Comparison of ENCODE assay signal across 8 mouse cellular contexts in genomic region chr7:16463214-16463613, GRCm38 (mm10). TPM values are rescaled to one million over a fixed set of nuclear protein-coding genes. Genes with fewer than 3 reads are reported as not detected.
DNase-seq lines count a peak whose midpoint lies in the region; ATAC-seq and TF ChIP-seq lines count a peak whose summit lies in the region.

No protein-coding gene starts in this region.

- no peak overlapping the region for H3K9ac ChIP-seq in ES-Bruce4 (ENCODE audit: low read depth, poor library complexity, severe bottlenecking)

- DNase-seq in forebrain, embryonic 10.5 days (ENCODE audit: extremely low spot score, low spot score) = peak; percentile 83
- DNase-seq in heart, postnatal 36 days = peak; percentile 86 to 90
- peak; percentile 56 for DNase-seq in layer of hippocampus, adult 9-11 months
- peak; percentile 84 to 85 for DNase-seq in right cerebral cortex, adult 2 months (ENCODE audit: low spot score in 2 of 2)
- peak; percentile 62 for DNase-seq in urinary bladder, adult 2 months (ENCODE audit: low spot score)

- H3K4me3 ChIP-seq in ES-Bruce4 (ENCODE audit: low read depth, low read length) = no peak overlapping the region
- H3K4me3 ChIP-seq in bone marrow, adult 2 months (replicated peaks; ENCODE audit: control insufficient read depth, low read depth, low read length) = no peak overlapping the region
- no peak overlapping the region for H3K4me3 ChIP-seq in forebrain, embryonic 10.5 days

- peak; percentile 89 for ATAC-seq in megakaryocyte progenitor cell, adult 5-6 weeks (replicated peaks; ENCODE audit: poor library complexity)

- no peaks in the 10 kb centered on the region for H3K4me1 ChIP-seq in ES-Bruce4 (ENCODE audit: control insufficient read depth, insufficient read depth, low read length)
- H3K4me1 ChIP-seq in bone marrow, adult 2 months (ENCODE audit: control insufficient read depth, insufficient read depth, low read length) = no peaks in the 10 kb centered on the region
- H3K4me1 ChIP-seq in forebrain, embryonic 10.5 days = peaks cover 10% of the 10 kb centered on the region

- TF ChIP-seq EP300 in ES-Bruce4 (IDR thresholded peaks at IDR 0.05; ENCODE audit: insufficient read depth, low read depth, low read length) = no peak

- no peak overlapping the region for H3K27ac ChIP-seq in ES-Bruce4 (ENCODE audit: insufficient read depth, low read length)
- no peak overlapping the region for H3K27ac ChIP-seq in bone marrow, adult 2 months (ENCODE audit: control insufficient read depth, insufficient read depth, low read depth, low read length, poor library complexity)
- H3K27ac ChIP-seq in forebrain, embryonic 10.5 days = no peak overlapping the region

- no peaks in the 10 kb centered on the region for H3K27me3 ChIP-seq in ES-Bruce4 (ENCODE audit: control insufficient read depth, insufficient read depth, low read length, poor library complexity, severe bottlenecking)
- peaks cover 60% of the 10 kb centered on the region for H3K27me3 ChIP-seq in forebrain, embryonic 10.5 days (ENCODE audit: poor library complexity, severe bottlenecking)

- TF ChIP-seq POLR2A in ES-Bruce4 (IDR thresholded peaks at IDR 0.05; ENCODE audit: insufficient read depth, low read length) = no peak
- peak; percentile 35; the same call in 1 of the 2 replicates for TF ChIP-seq POLR2A in bone marrow, adult 2 months (IDR thresholded peaks at IDR 0.05; ENCODE audit: borderline replicate concordance, control insufficient read depth, low read depth, low read length)

- H3K36me3 ChIP-seq in ES-Bruce4 (ENCODE audit: control insufficient read depth, insufficient read depth, low read length, poor library complexity, severe bottlenecking) = no peaks in the 10 kb centered on the region
- H3K36me3 ChIP-seq in forebrain, embryonic 10.5 days (replicated peaks) = no peaks in the 10 kb centered on the region

- TF ChIP-seq CTCF in ES-Bruce4 (IDR thresholded peaks at IDR 0.05; ENCODE audit: low read depth, low read length) = peak; percentile 95
- peak; percentile 93 for TF ChIP-seq CTCF in bone marrow, adult 2 months (IDR thresholded peaks at IDR 0.05; ENCODE audit: control insufficient read depth, insufficient read depth, low read length)

- intact Hi-C loops in heart, postnatal 36 days (cut with DNase I) = no loop called here

- WGBS in bone marrow, adult 2 months = 2% methylated on average over 14 of the region's 14 CpGs
- WGBS in forebrain, embryonic 10.5 days = 5% methylated on average over 14 of the region's 14 CpGs

- H3K9me3 ChIP-seq in ES-Bruce4 (replicated peaks; ENCODE audit: control insufficient read depth, insufficient read depth, low read length, poor library complexity, severe bottlenecking) = no peaks in the 10 kb centered on the region
- peaks cover 9% of the 10 kb centered on the region for H3K9me3 ChIP-seq in forebrain, embryonic 10.5 days

RNA-seq across cellular contexts. Expression of gene Tmem160, which starts 10.6 kb away (rescaled TPM):
- polyA plus RNA-seq in ES-Bruce4 (2011; ENCODE audit: insufficient read depth, insufficient read length, low read depth, missing spikeins) = 24.3 and 25.4 TPM in 2 replicates
- polyA plus RNA-seq in bone marrow, adult 2 months (2011; ENCODE audit: insufficient read depth, insufficient read length, low replicate concordance, missing spikeins) = 21.7 and 45.2 TPM in 2 replicates
- 64.4 and 68.5 TPM in 2 replicates for polyA plus RNA-seq in forebrain, embryonic 10.5 days (2016; fragmentation: Nextera tagmentation; extraction: Ambion mirVana)
- total RNA-seq in heart, postnatal 36 days (2021) = 10 to 100 TPM; 79.4 to 89.8 TPM
- total RNA-seq in megakaryocyte progenitor cell, adult 5-6 weeks (2015) = 34.6 and 42.5 TPM in 2 replicates
- total RNA-seq in megakaryocyte progenitor cell, adult 5-6 weeks (2017) = 9.5 and 13.5 TPM in 2 replicates
- 59.4 and 67.6 TPM in 2 replicates for polyA plus RNA-seq in urinary bladder, adult 2 months (2012; rRNA removed)

RNA-seq across cellular contexts. Expression of gene Npas1, which starts 14.3 kb away (rescaled TPM):
- 0.27 and 0.70 TPM in 2 replicates for polyA plus RNA-seq in ES-Bruce4 (2011; ENCODE audit: insufficient read depth, insufficient read length, low read depth, missing spikeins)
- polyA plus RNA-seq in bone marrow, adult 2 months (2011; ENCODE audit: insufficient read depth, insufficient read length, low replicate concordance, missing spikeins) = not detected in 2 replicates
- 0.71 and 1.2 TPM in 2 replicates for polyA plus RNA-seq in forebrain, embryonic 10.5 days (2016; fragmentation: Nextera tagmentation; extraction: Ambion mirVana)
- not detected for total RNA-seq in heart, postnatal 36 days (2021)
- total RNA-seq in megakaryocyte progenitor cell, adult 5-6 weeks (2015) = not detected in 2 replicates
- not detected in 2 replicates for total RNA-seq in megakaryocyte progenitor cell, adult 5-6 weeks (2017)
- polyA plus RNA-seq in urinary bladder, adult 2 months (2012; rRNA removed) = 0.10 TPM in 1 of 2 replicates, not detected in the other
